Mouse (Mus musculus) brain, embryonic 14.5 days (tissue): ENCODE data around the gene Csdc2.

Experiments used
- CTCF ChIP-seq: fragments of 200-500 bp; IDR thresholded peaks from 2 replicates; pipeline ENCODE4 v1.5.1; 2012; ENCODE audit warnings: inconsistent platforms, mild to moderate bottlenecking, moderate library complexity, borderline replicate concordance; ENCODE audit not compliant: insufficient read depth, insufficient read length; ENCODE audit errors: extremely low read depth
- POLR2A ChIP-seq: fragments of 200-500 bp; IDR thresholded peaks from 2 replicates; pipeline ENCODE4 v1.6.1; 2012; ENCODE audit warnings: mild to moderate bottlenecking, inconsistent platforms, borderline replicate concordance; ENCODE audit not compliant: poor library complexity, insufficient read depth, insufficient read length, severe bottlenecking; ENCODE audit errors: extremely low read depth

GRCm38 (mm10) chr15:81889175-81889574 lies 47.4 kb upstream of the Csdc2 start:
- TF ChIP-seq CTCF (no peak), POLR2A (no peak)
